Mouse (Mus musculus): ENCODE measurements at regions not wholly inside any gene's neighbourhood (a gene's known extent, or its start where the extent isn't known, plus 50 kb on each side); places are given as distances from the start of the nearest gene placed in this dataset.

GRCm38 (mm10) chr4:31143166-31143565 lies 820.7 kb upstream of the Map3k7 start:
- TF ChIP-seq CTCF (IDR thresholded peaks at IDR 0.05; ENCODE audit: control insufficient read depth, insufficient read depth, insufficient replicate concordance, low read depth, low read length) = no peak
- TF ChIP-seq POLR2A (IDR thresholded peaks at IDR 0.05; ENCODE audit: control insufficient read depth, low read depth, low read length) = no peak
